Mouse (Mus musculus) frontal cortex, postnatal 10 days (tissue): ENCODE data around the gene Tmem121.

Experiments used
- DNase-seq, 2 experiments: peaks; one replicate each; pipeline ENCODE4 v3.0.0; 2022; ENCODE audit warnings: low spot score in 2 of 2, mixed read lengths in 1 of 2

Gene Tmem121

GRCm38 (mm10) chr12:113148381-113149035, 37.2 kb upstream of the Tmem121 start:
- DNase-seq: no peak

- no peak for DNase-seq
Measured at GRCm38 (mm10) chr12:113149341-113149740, 36.4 kb upstream of the Tmem121 start.

- no peak for DNase-seq
Measured at GRCm38 (mm10) chr12:113149896-113150295, 35.8 kb upstream of the Tmem121 start.

GRCm38 (mm10) chr12:113150591-113150990, 35.1 kb upstream of the Tmem121 start:
- DNase-seq: no peak

GRCm38 (mm10) chr12:113151046-113151445, 34.7 kb upstream of the Tmem121 start:
- no peak for DNase-seq

DNA sequence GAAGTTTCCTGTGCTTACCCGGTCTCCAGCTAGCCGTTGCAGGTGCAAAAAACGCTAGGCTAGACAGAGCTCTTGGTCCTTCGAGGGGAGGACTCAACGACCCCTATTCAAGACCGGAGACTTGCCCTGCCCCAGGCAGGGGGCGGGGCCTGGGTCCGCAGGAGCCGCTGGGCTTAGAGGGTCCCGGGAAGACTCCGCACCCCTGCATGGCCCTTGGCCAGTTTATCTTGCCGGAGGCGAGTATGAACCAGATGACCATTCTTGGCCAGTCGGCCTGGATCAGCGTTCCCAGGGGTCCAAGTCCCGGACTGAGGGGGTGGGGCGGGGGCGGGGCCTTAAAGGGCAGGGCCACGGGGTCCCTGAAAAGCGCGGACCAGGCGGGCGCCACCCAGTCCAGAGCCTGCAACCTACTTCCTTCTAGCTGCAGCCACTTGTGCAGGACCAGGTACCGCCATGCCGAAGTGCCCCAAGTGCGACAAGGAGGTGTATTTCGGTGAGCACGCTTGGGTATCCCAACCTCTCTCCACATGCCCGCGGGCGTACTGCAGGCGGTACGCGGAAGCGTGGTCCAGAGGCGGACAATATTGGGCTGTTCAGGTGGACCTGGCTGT, 34.0 kb upstream of the Tmem121 start:
- no peak for DNase-seq

- DNase-seq: no peak
Measured at GRCm38 (mm10) chr12:113152272-113152661, 33.5 kb upstream of the Tmem121 start.

- no peak for DNase-seq
Measured at GRCm38 (mm10) chr12:113152991-113153525, 32.7 kb upstream of the Tmem121 start.

DNA sequence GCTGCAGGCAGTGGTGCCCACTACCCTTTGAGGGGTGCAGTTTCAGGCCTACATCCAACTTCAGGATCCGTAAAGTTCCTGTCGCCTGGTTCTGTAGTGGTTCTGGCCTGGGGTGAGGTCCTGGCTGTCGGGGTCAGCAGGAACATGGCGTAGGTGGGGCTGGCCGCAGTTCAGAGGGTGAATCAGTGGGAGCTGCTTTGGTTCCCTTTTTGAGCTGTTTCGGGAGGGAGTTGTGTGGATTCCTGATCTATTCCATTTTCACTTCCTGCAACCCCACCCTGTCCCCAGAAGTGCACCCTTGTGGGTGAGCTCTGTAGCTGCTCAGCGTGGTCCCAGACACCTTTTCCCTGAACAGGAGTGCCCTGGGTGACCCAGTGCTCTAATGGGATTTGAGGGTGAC, 31.8 kb upstream of the Tmem121 start:
- DNase-seq: no peak

- no peak for DNase-seq
Measured at GRCm38 (mm10) chr12:113154747-113155075, 31.0 kb upstream of the Tmem121 start.

- DNase-seq: peak in 1 of 2 experiments; percentile 40
Measured at GRCm38 (mm10) chr12:113155076-113155771, 30.5 kb upstream of the Tmem121 start.

DNA sequence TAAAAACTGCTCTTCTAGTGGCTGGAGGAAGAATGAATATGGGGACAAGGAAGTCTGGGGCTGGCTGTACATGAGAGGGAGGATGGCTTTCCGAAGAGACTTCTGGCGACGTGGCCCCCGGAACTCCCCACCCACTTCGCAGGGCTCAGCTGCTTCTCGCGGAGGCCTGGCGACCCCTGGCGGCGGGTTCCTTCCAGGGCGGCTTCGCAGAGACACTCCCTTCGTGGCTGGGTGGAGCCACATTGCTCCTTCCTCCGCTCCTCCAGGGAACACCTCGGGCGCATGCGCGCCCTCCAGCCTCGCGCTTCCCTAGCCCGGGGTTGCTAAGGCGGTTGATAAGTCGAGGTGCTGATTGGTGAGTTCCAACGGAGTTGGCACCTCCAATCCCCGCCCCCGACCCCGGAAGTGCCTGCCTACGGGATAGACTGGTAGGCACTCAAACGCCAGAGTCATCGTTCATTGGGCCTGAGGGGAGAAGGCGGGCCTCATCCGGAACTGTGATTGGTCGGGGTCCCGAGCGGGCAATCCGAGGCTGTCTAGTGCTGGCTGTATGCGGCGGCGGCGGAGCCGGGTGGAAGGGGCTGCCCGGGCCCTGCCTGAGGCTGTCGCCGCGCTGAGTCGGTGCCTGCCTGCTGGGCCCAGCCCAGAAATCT, 29.7 kb upstream of the Tmem121 start, which contains the start of gene Tedc1:
Tedc1 (plus strand) TSS at position 535 of the 653 bp plus-strand sequence.
- peak; percentile 99 for DNase-seq

DNA sequence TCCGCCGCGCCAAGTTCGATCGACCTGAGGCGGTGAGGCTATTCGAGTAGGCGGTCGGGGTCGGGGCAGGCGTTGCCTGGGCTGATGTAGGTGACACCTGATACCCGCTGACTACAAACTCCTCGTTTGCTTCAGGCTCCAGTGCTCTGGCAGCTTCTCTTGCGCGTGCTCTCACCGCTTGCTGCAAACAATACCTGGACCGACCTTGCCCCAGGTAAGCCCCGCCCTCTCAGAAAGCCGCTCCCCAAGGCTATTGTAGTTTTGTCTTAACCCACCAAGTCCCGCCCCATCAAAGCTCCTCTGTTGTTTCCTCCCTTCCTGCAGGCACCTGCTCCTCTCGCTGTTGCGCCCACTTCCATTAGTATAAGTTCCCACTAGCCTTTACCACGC, 29.2 kb upstream of the Tmem121 start:
- no peak for DNase-seq

DNA sequence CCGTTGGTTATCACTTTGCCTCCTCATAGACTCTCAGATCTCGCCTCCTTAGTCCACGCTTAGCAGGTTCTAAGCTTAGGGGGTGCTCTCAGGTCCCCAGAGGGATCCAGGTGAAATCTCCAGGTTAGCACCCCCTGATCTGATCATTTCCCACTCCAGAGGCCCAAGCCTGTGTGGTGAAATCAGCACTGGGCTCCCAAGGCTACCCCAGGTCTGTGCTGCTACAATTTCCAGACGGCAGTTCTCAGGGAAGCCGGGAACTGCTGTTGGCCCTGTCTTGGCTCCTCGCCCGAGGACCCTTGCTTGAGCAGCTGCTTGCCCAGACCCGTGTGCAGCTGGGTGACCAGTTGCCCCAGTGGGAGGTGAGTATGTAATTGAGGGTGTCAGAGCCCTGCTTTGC, 28.7 kb upstream of the Tmem121 start:
- peak in 1 of 2 experiments; percentile 25 for DNase-seq

DNA sequence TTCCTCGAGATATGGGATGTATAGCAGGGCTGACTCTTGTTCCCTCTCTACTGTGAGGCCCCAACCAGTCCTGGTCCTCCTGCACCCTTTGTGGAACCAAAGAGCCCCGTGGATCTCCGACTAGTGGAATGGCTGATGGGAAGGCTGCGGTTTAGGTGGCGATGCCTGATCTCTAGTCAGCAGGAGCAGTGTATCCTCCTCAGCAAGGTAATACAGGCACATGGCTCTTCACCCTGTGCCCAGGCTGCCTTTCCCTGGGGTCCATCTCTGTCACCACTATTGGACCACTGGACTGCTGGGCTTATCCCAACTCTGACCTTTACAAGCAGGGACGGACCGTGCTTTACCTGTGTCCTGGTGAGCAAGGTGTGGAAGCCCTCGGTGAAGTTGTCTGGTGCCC, 28.2 kb upstream of the Tmem121 start:
- no peak for DNase-seq

DNA sequence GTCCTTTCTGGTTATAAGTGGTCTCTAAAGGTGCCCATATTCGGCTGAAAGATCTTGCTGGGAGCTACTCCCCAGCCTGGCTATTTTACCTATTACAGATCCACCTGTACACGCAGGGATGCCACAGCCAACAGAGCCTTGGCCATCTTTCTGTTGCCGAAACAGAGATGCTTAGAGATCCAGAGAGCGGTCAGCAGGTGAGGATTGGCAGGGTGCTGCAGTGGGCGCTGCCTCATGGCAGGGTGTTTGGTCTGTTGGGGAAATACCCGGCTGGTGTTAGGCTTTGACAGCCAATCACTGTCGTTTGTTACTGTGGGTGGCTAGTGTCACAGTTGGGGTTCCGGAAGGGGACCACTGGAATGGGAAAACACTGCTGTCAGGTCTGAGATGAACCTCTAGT, 27.8 kb upstream of the Tmem121 start:
- no peak for DNase-seq

- DNase-seq: peak; percentile 49 to 67
Measured at GRCm38 (mm10) chr12:113163561-113164006, 22.1 kb upstream of the Tmem121 start.

GRCm38 (mm10) chr12:113168031-113168536, 17.6 kb upstream of the Tmem121 start:
- DNase-seq: no peak

DNA sequence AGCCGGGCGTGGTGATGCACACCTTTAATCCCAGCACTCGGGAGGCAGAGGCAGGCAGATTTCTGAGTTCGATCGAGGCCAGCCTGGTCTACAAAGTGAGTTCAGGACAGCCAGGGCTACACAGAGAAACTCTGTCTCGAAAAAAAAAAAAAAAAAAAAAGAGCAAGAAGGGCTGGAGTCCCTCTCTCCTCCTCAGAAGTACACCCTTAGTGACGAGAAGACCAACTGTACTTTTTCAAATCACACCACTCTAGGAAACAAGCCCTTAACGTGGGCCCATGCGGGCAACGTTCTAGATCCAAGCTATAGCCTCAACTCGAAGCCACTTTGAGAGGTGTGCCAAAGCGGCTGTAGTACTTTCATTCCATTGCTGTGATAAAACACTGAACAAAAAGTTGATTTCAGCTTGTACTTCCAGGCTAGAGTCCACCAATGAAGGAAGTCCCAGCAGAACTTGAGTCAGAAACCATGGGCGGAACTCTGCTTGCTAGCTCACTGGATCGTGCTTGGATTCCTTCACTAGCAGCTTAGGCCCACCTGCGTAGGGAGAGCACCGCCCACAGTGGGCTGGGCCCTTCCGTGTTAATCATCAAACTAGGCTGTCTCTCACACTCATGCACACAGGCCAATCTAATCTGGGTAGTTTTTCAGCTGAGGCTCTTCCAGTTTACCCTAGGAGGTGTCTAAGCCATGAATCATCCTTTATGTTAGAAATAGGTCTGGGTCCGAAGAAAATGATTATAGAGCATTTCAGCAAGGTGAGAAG, 8.6 kb upstream of the Tmem121 start:
- no peak for DNase-seq

- no peak for DNase-seq
Measured at GRCm38 (mm10) chr12:113181020-113181419, 4.7 kb upstream of the Tmem121 start.

GRCm38 (mm10) chr12:113184945-113185344, 785 bp upstream of the Tmem121 start:
- DNase-seq: no peak
